Mouse (Mus musculus): Measurements from ENCODE around the gene Slc38a2. TPM values are rescaled to one million over a fixed set of nuclear protein-coding genes. Genes with fewer than 3 reads are reported as not detected.
A peak's percentile ranks its signal among the peaks of the same experiment; 100 is the strongest.

Gene Slc38a2
- total and polyA plus RNA-seq, 2 experiments: 22.1 to 73.9 TPM

- Histone ChIP-seq H3K27me3 (ENCODE audit: control insufficient read depth, insufficient read depth, low read length) (no peaks in the 10 kb centered on the region), H3K4me3 (ENCODE audit: insufficient read depth, low read depth, low read length) (no peak overlapping the region), H3K79me2 (ENCODE audit: control insufficient read depth, insufficient read depth, low read length) (no peaks in the 10 kb centered on the region), H3K27ac (replicated peaks; ENCODE audit: insufficient read depth, low read depth, low read length) (no peak overlapping the region), H3K4me1 (ENCODE audit: control insufficient read depth, insufficient read depth, low read length) (peaks cover 12% of the 10 kb centered on the region), H3K36me3 (ENCODE audit: control insufficient read depth, insufficient read depth, low read length) (no peaks in the 10 kb centered on the region), H3K9ac (ENCODE audit: low read depth, low read length) (no peak overlapping the region)
- TF ChIP-seq CTCF (IDR thresholded peaks at IDR 0.05; ENCODE audit: low read depth, low read length) (no peak), POLR2A (IDR thresholded peaks at IDR 0.05; ENCODE audit: extremely low read depth, insufficient read depth, low read length) (no peak)
- 87% methylated on average over 4 of the region's 4 CpGs for WGBS
- DNase-seq (ENCODE audit: extremely low read depth, low read depth, low spot score): no peak
These were observed 40.6 kb upstream of the Slc38a2 start for GRCm38 (mm10) chr15:96740091-96740490.

DNA sequence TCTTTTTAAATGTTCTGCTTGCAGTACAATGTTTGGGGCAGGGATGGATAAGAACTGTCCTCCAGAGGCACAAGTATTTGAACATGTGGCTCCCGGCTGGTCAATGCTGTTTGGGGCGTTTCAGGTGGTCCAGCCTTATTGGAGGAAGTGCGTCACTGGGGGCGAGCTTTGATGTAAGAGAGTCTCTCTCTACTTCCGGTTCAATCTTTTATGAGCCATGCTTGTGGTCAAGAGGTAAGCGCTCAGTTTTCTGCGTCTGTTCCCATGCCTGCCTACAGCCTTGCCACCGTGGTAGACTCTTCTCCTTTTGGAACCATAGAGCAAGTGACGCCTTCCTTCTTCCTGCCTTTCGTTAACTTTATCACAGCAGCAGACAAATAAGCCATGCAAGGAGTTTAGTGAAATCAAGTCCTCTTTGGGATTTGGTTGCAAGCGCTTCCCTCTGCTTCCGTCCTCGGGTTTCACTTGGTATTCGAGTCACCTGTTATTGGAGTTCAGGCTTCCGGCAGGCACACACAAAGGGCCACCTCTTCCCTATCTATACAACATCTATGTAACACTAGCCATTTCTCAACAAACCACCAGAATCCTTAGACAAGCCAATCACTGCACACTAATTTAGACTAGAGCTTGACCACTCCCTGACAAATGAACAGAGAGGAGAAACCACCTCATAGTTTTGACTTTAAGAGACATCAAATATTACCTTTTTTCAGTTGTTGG is 37.3 kb upstream of the Slc38a2 start:
- DNase-seq (ENCODE audit: extremely low read depth, low read depth, low spot score): no peak
- no peak overlapping the region for H3K4me3 ChIP-seq (ENCODE audit: insufficient read depth, low read depth, low read length)
- TF ChIP-seq CTCF (IDR thresholded peaks at IDR 0.05; ENCODE audit: low read depth, low read length): no peak
- H3K27me3 ChIP-seq (ENCODE audit: control insufficient read depth, insufficient read depth, low read length): no peaks in the 10 kb centered on the region
- no peak overlapping the region for H3K9ac ChIP-seq (ENCODE audit: low read depth, low read length)
- H3K36me3 ChIP-seq (ENCODE audit: control insufficient read depth, insufficient read depth, low read length): no peaks in the 10 kb centered on the region
- WGBS: 92% methylated on average over 15 of the region's 15 CpGs
- no peak overlapping the region for H3K27ac ChIP-seq (replicated peaks; ENCODE audit: insufficient read depth, low read depth, low read length)
- no peaks in the 10 kb centered on the region for H3K79me2 ChIP-seq (ENCODE audit: control insufficient read depth, insufficient read depth, low read length)
- peaks cover 6% of the 10 kb centered on the region for H3K4me1 ChIP-seq (ENCODE audit: control insufficient read depth, insufficient read depth, low read length)

DNA sequence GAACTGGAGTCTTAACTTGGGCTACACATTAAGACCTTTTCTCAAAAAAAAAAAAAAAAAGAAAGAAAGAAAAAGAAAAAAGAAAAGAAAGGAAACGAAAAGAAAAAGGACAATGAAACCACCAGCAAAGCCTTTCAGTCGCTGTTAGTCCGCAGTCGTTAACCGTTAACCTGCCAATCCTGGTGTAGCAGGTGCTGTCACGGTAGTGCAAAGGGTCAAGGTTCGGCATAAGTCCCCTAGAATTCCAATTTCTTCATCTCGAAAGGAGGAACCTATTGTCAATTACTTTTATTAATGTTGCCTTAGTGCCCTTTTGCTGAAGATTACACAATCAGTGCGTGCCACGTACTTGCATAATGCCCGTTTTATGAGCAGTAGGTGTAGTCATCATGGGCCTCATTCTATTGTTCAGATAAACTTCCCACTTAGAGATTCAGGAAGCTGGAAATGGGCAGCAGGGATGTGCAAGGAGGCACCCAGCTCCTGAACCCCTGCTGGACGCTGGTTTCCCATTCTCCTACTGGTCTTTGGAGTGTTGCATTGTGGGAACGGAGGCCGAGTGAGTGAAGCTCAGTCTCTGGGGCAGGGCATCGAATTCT is 36.1 kb upstream of the Slc38a2 start:
- peak; percentile 73 for DNase-seq (ENCODE audit: extremely low read depth, low read depth, low spot score)
- no peak for TF ChIP-seq POLR2A (IDR thresholded peaks at IDR 0.05; ENCODE audit: extremely low read depth, insufficient read depth, low read length)
- TF ChIP-seq CTCF (IDR thresholded peaks at IDR 0.05; ENCODE audit: low read depth, low read length): no peak
- peak overlapping the region; percentile 53; the same call in 1 of the 2 replicates for H3K9ac ChIP-seq (ENCODE audit: low read depth, low read length)
- 39% methylated on average over 15 of the region's 15 CpGs for WGBS
- no peaks in the 10 kb centered on the region for H3K36me3 ChIP-seq (ENCODE audit: control insufficient read depth, insufficient read depth, low read length)
- peaks cover 4% of the 10 kb centered on the region for H3K4me1 ChIP-seq (ENCODE audit: control insufficient read depth, insufficient read depth, low read length)
- H3K79me2 ChIP-seq (ENCODE audit: control insufficient read depth, insufficient read depth, low read length): no peaks in the 10 kb centered on the region
- H3K4me3 ChIP-seq (ENCODE audit: insufficient read depth, low read depth, low read length): 0 out of 2 replicates have a peak overlapping the region, but pooled peaks have one; percentile 19
- peak overlapping the region; percentile 50; the same call in 1 of the 2 replicates for H3K27ac ChIP-seq (replicated peaks; ENCODE audit: insufficient read depth, low read depth, low read length)
- H3K27me3 ChIP-seq (ENCODE audit: control insufficient read depth, insufficient read depth, low read length): no peaks in the 10 kb centered on the region

DNA sequence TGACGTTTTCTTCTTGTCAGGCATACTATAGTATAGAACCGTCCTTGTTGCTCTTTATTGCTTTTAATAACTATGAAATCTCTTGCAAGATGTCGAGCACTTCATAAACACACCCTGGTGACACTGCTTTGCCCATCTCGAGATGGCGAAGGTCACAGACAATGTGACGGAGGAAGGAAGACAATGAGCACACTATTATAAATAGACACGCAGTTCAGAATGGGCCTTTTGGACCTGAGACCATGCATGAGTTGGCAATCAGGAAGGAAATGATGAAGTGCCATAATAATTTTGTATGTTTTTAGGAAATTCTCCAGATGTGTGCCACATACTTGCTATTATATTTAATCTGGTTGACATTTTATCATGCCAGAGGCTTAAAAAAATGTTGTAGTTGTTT is 34.9 kb upstream of the Slc38a2 start:
- no peak for DNase-seq (ENCODE audit: extremely low read depth, low read depth, low spot score)
- H3K79me2 ChIP-seq (ENCODE audit: control insufficient read depth, insufficient read depth, low read length): no peaks in the 10 kb centered on the region
- no peak overlapping the region for H3K9ac ChIP-seq (ENCODE audit: low read depth, low read length)
- TF ChIP-seq CTCF (IDR thresholded peaks at IDR 0.05; ENCODE audit: low read depth, low read length) (no peak), POLR2A (IDR thresholded peaks at IDR 0.05; ENCODE audit: extremely low read depth, insufficient read depth, low read length) (no peak)
- peaks cover 4% of the 10 kb centered on the region for H3K4me1 ChIP-seq (ENCODE audit: control insufficient read depth, insufficient read depth, low read length)
- 89% methylated on average over 7 of the region's 7 CpGs for WGBS
- H3K4me3 ChIP-seq (ENCODE audit: insufficient read depth, low read depth, low read length): no peak overlapping the region
- no peaks in the 10 kb centered on the region for H3K27me3 ChIP-seq (ENCODE audit: control insufficient read depth, insufficient read depth, low read length)
- no peak overlapping the region for H3K27ac ChIP-seq (replicated peaks; ENCODE audit: insufficient read depth, low read depth, low read length)
- H3K36me3 ChIP-seq (ENCODE audit: control insufficient read depth, insufficient read depth, low read length): no peaks in the 10 kb centered on the region

GRCm38 (mm10) chr15:96730416-96730815 is 30.9 kb upstream of the Slc38a2 start:
- no peaks in the 10 kb centered on the region for H3K27me3 ChIP-seq (ENCODE audit: control insufficient read depth, insufficient read depth, low read length)
- no peaks in the 10 kb centered on the region for H3K79me2 ChIP-seq (ENCODE audit: control insufficient read depth, insufficient read depth, low read length)
- 88% methylated on average over 9 of the region's 9 CpGs for WGBS
- no peaks in the 10 kb centered on the region for H3K36me3 ChIP-seq (ENCODE audit: control insufficient read depth, insufficient read depth, low read length)
- H3K27ac ChIP-seq (replicated peaks; ENCODE audit: insufficient read depth, low read depth, low read length): no peak overlapping the region
- H3K9ac ChIP-seq (ENCODE audit: low read depth, low read length): no peak overlapping the region
- H3K4me3 ChIP-seq (ENCODE audit: insufficient read depth, low read depth, low read length): no peak overlapping the region
- peaks cover 2% of the 10 kb centered on the region for H3K4me1 ChIP-seq (ENCODE audit: control insufficient read depth, insufficient read depth, low read length)
- DNase-seq (ENCODE audit: extremely low read depth, low read depth, low spot score): no peak
- TF ChIP-seq POLR2A (IDR thresholded peaks at IDR 0.05; ENCODE audit: extremely low read depth, insufficient read depth, low read length) (no peak), CTCF (IDR thresholded peaks at IDR 0.05; ENCODE audit: low read depth, low read length) (no peak)

DNA sequence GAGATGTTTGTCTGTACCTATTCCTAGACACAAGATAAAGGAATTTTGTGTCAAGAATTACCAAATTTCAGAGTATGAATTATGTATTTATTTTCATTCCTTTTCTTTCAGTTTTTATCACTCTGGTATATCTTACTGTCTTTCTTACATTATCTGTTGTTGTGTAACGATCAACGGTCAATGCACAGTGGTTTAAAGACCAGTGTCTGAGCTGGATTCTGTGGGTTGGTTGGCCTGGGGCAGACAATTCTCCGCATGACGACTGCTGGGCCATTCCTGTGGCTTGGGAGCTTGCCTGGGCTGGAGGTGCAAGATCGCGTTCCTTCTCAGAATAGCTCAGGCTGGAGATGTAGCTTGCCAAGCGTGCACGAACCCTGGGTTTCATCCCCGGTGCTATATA is 30.3 kb upstream of the Slc38a2 start:
- Histone ChIP-seq H3K4me1 (ENCODE audit: control insufficient read depth, insufficient read depth, low read length) (no peaks in the 10 kb centered on the region), H3K36me3 (ENCODE audit: control insufficient read depth, insufficient read depth, low read length) (no peaks in the 10 kb centered on the region), H3K4me3 (ENCODE audit: insufficient read depth, low read depth, low read length) (no peak overlapping the region), H3K27me3 (ENCODE audit: control insufficient read depth, insufficient read depth, low read length) (no peaks in the 10 kb centered on the region), H3K9ac (ENCODE audit: low read depth, low read length) (no peak overlapping the region), H3K79me2 (ENCODE audit: control insufficient read depth, insufficient read depth, low read length) (no peaks in the 10 kb centered on the region), H3K27ac (replicated peaks; ENCODE audit: insufficient read depth, low read depth, low read length) (no peak overlapping the region)
- no peak for TF ChIP-seq POLR2A (IDR thresholded peaks at IDR 0.05; ENCODE audit: extremely low read depth, insufficient read depth, low read length)
- no peak for TF ChIP-seq CTCF (IDR thresholded peaks at IDR 0.05; ENCODE audit: low read depth, low read length)
- WGBS: 91% methylated on average over 9 of the region's 9 CpGs
- DNase-seq (ENCODE audit: extremely low read depth, low read depth, low spot score): no peak

Data from liver, adult 2 months (tissue).